Mouse (Mus musculus): Measurements from ENCODE around the gene Hist4h4.

DNA sequence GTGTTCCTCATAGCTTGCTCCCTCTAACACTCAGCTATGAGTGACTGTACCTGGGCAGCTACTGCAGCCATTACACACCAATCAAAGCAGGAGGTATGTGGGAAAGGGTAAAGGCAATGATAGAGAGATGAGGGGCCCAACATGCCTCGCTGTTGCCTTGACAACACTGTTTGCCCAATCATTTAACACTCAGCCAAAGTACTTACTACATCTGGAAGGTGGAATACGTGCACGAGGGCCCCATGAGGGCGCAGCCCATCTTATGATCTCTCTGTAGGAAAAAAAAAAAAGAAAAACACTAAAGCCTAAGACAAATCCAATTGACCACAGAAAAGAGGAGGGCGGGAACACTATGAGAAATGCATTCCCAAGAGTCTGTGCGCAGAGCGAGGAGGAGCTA, 34.4 kb downstream of the Hist4h4 start:
- TF ChIP-seq POLR2A (IDR thresholded peaks at IDR 0.05; ENCODE audit: borderline replicate concordance, control insufficient read depth, low read depth, low read length) (no peak), CTCF (IDR thresholded peaks at IDR 0.05; ENCODE audit: control insufficient read depth, insufficient read depth, low read length) (no peak)
